Mouse (Mus musculus): ENCODE results near the gene Id4. TPM values are rescaled to one million over a fixed set of nuclear protein-coding genes. Genes with fewer than 3 reads are reported as not detected.

The Id4 gene
- 8.3 and 11.4 TPM in 2 replicates for polyA plus RNA-seq (2012; rRNA removed)

DNA sequence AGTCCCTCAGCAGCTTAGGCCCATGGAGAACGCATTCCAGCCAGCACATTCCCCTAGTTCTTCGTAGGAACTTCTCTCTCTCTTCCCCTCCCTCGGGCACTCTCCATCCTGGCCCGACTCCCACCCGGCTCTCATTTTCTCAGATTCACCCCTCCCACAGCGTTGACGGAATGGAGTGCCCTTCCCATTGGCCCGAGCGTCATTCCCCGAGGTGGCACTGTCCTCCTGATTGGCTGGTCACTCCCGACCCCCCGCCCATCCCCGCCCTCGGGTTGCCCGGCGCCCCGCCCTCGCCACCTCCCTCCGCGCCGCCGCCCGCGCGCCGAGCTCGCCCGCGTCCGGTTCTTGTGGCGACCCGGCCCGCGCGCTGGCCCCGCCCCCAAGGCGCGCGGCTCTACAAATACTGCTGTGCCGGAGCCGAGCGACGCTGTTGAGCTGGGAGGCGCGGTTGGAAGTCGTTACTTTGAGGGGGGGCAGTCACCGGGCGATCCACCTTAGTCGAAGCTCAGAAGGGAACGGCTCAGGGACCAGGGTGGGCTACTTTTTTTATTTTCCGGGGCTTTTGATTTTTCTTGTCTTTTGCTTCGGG is at the start of gene Id4:
TSS of gene Id4 (plus strand) at position 539 of the 589 bp plus-strand sequence.

All from stomach, adult 2 months (tissue).